Mouse (Mus musculus) embryo, embryonic 9.5 days (tissue): ENCODE results near the gene Cox7b.
"Not testable (repeated sequence)": the region's sequence is repeated elsewhere in the genome, so short reads cannot be mapped to it uniquely, and the experiment has no call there.

Experiments
- DNase-seq: peaks from one replicate; pipeline ENCODE4 v3.0.0-alpha.2; 2017; ENCODE audit errors: extremely low spot score

Gene Cox7b

GRCm38 (mm10) chrX:106015571-106016322 is at the start of gene Cox7b:
Cox7b (plus strand) TSS chrX:106015700.
- peak; percentile 80 for DNase-seq

- no peak for DNase-seq
Measured at GRCm38 (mm10) chrX:106001605-106002004, 13.9 kb upstream of the Cox7b start.

GRCm38 (mm10) chrX:106010762-106011161 is 4.7 kb upstream of the Cox7b start:
- no peak for DNase-seq

DNA sequence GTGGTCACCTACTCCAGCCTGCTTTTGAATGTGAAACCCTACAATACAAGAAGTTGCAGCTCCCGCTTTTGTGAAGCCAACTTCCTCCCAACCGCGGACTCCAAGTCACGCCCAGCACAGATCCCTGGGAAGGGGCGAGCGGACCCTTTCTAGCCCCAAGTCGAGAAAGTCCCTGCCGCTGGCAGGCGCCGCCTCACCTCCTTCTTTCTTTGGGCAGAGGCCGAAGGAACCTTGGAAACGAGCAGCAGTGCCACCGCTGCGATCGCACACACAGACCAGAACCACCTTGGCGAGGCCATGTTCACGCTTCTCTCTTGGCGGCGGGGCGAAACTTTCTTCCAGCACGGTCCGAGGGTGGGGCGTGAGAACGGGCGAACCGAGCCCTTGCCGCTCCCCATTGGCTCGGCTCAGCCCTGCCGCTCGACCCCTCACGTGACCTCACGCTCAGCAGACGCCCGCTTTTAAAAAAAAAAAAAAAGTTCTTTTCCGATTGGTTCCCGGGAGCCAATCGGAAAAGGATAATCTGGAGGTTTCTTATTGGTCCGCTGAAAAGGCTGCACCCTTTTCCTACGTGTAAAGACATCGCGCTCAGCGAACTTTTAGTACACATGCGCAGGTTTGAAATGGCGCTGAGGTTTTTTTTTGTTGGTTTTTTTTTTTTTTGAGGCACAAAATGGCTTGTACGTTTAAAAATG is 3.9 kb upstream of the Cox7b start, which contains the start of gene Magt1:
Magt1 (minus strand) TSS at position 442 of the 695 bp plus-strand sequence.
- peak; percentile 76 for DNase-seq

DNA sequence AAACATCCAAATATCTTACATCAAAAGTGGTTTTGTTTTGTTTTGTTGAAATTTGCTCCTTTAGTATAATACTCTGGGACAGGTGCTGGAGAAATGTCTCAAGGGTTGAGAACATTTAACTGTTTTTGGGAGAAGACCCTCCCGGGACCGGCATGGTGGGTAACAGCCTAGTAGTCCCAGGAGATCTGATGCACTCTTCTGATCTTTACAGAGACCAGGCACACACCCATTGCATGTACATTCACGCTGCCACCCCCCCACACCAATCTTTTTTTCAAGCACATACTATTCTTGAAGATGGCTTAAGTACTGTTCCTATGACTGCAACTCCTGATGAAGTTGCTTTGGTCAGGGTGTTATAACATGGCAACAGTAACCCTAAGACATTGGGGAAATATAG is 2.9 kb upstream of the Cox7b start:
- no peak for DNase-seq

DNA sequence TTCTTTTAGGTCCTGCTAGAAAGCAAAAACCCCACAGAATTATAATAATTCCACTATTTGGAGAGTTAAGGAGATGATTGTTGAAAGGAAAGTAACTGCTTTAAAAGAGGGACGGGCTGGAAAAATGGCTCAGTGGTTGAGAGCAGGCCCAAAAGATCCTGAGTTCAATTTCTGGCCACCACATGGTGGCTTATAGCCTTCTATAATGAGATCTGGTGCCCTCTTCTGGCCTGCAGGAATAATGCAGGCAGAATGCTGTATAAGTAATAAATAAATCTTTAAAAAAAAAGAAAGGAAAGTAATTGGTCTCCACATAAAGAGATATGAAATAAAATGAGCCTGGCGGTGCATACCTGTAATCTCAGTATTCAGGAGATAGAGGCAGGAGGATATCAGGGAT is 2.3 kb upstream of the Cox7b start:
- peak; percentile 20 for DNase-seq

- not testable (repeated sequence) for DNase-seq
Measured at GRCm38 (mm10) chrX:106014741-106015377, 641 bp upstream of the Cox7b start.

GRCm38 (mm10) chrX:106017102-106017501 is 1.6 kb downstream of the Cox7b start:
- no peak for DNase-seq

DNA sequence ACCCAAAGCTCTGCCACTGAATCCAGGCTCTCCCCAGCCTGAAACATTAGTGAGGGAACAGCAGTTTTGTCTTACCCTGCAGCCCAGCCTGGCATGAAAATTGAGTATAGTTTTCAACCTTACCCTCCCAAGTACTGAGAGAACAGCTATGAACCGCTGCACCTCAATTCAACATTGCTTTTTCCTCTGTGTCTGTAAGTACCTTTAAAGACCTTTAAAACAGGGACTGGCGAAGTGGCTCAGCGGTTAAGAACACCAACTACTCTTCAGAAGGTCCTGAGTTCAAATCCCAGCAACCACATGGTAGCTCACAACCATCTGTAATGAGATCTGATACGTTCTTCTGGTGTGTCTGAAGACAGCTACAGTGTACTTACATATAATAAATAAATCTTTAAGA is 2.0 kb downstream of the Cox7b start:
- no peak for DNase-seq

DNA sequence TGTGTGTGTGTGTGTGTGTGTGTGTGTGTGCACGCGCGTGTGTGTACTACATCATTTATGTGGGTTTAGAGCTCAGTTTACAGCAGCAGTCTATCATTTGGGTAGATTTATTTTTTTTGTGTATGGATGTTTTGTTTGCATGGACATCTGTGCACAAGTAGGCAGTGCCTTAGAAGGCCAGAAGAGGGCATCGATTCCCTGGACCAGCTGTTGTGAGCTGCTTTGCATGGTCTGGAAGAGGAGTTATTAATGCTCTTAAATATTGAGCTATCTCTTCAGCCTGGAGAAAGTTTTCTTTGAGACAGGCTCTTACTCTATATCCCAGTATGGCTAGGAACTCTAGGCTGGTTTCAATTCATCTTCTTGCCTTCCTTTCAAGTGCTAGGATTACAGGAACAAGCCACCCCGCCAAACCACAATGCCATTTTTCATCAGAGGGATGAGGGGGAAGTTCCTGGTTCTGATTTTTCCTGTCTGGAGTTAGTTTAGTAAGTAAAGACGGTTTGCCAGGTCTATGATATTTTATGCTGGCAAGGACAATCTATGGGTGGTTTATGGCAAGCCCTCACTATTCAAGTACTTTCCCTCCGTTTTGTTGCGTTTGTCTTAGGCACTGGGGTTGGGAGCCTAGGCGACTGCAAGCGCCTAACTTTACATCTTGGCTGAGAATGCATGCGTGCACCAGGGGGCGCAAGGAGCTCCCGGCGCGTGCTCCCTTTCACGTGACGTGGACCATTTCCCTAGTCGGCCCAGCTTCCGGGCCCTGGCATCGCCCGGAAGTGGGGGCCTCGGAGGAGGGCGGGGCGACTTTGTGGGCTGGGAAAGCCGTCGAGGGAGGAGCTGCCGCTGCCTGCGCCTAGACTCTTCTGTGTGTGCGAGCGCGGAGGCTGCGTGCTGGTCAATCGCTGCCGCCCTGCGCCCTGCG is 11.2 kb downstream of the Cox7b start, which contains the start of gene Atp7a:
Atp7a (plus strand) TSS at position 859 of the 925 bp plus-strand sequence.
- peak; percentile 87 for DNase-seq

GRCm38 (mm10) chrX:106027343-106027674 is 11.8 kb downstream of the Cox7b start:
- DNase-seq = no peak

GRCm38 (mm10) chrX:106030176-106030575 is 14.7 kb downstream of the Cox7b start:
- DNase-seq = no peak

- no peak for DNase-seq
Measured at GRCm38 (mm10) chrX:106031124-106031523, 15.6 kb downstream of the Cox7b start.

DNA sequence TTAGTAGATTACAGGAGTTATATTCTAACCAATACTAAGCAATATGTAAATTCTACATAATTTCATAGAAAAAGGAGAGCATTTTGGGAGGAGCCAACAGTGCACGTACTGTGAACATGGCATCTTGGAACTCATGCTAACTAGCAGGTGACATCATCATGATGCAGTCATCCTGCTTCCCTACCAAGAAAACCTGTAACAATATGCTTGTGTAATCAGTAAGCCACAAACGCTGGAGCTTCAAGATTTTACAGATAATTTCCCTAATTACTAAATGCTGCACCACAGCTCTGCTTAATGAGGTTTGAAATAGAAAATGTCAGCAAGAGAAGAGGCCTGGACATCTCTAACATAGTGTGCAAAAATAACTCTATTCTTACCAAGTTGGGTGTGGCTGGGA is 20.2 kb downstream of the Cox7b start:
- no peak for DNase-seq

GRCm38 (mm10) chrX:106037185-106037752 is 21.8 kb downstream of the Cox7b start:
- no peak for DNase-seq

DNA sequence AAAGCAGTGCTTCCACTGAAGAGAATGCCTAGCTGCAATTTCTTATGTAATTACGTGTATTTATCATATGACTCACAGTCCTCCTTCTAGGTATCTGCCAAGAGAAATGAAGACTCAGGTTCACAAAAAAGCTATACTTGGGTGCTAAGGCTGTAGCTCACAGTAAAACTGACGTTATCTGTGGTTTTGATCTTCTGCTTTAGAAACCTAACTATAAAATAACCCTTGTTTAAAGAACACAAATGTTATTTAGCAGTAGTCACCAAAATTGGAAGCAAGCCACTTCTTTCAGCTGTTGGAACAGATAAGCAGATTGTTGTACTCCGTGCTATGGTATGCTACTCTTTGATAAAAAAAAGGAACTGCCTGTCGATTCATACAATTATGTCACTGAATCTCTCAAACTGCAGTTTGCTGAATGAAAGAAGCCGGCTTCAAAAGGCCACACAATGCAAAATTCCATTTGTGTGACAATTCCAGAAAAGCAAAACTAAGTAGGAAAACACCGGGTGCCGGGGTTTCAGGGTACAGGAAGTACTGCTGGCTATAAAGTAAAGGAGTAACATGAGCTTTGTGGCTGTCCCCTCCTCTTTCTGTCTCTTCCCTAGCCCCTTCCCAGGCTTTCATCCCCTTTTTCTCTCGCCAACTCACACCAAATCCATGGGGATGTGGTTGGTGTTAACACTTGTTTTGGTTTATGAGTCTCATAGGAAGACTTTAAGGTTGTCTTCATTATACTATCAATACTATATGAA is 28.5 kb downstream of the Cox7b start:
- no peak for DNase-seq

DNA sequence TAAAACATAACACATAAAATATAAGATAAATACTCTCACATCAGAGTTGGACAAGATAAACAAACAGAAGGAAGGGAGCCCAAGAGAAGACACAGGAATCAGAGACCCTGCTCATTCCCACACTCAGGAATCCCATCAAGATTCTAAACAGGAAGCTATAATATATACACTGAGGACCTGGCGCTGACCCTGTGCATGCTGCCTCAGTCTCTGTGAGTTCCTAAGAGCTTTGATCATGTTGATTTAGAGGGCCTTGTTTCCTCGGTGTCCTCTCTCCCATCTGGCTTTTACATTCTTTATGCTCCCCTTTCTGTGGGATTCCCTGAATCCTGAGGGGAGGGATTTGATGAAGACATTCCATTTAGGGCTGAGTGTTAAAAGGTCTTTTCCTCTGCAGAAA is 30.0 kb downstream of the Cox7b start:
- DNase-seq = peak; percentile 19

DNA sequence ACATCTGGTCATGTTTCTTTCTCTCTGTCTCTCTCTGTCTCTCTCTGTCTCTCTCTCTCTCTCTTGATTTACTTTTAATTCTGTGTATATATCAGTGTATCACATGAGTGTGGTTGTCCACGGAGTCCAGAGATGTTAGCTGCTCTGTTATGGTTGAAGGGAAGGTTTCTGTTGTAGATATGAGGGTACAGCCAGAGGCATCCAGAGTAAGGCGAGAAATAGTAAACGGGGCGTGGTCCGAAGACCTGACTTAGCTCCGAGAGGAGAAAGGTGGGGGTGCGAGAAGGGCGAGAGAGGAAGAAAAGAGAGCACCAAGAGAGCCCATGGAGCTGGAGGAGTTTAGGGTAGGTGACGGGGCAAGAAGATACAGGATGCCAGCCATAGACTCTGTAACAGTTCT is 30.4 kb downstream of the Cox7b start:
- DNase-seq = no peak

DNA sequence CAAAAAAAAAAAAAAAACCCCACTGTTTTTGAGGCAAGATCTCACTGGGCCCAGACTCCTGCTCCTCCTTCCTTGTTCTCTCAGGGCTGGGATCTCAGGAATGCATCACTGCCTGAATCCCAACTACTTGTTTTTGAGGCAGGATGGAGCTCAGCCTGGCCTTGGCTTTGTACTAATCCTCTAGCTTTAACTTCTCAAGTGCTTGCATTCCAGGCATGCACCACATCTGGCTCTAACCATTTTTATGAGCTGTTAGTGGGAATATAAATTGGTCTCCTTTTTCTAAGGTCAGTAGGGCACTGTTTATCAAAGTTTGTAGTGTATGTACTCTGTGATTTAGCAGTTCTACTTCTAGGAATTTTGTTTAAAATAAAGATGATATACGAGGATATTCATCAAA is 32.7 kb downstream of the Cox7b start:
- DNase-seq = no peak
